Mouse (Mus musculus) cerebellum, adult 2 months (tissue): ENCODE measurements around the gene Cfap54.

ENCODE experiments used
- CTCF ChIP-seq: fragments of 200-500 bp; IDR thresholded peaks from 2 replicates; pipeline ENCODE4 v1.5.1; 2011; ENCODE audit warnings: low read depth, mild to moderate bottlenecking, control low read depth, low read length, moderate library complexity, borderline replicate concordance; ENCODE audit not compliant: insufficient read depth
- POLR2A ChIP-seq: fragments of 200-500 bp; IDR thresholded peaks from 2 replicates; pipeline ENCODE4 v1.6.1; 2011; ENCODE audit warnings: low read length, control low read depth, borderline replicate concordance; ENCODE audit not compliant: insufficient read depth

DNA sequence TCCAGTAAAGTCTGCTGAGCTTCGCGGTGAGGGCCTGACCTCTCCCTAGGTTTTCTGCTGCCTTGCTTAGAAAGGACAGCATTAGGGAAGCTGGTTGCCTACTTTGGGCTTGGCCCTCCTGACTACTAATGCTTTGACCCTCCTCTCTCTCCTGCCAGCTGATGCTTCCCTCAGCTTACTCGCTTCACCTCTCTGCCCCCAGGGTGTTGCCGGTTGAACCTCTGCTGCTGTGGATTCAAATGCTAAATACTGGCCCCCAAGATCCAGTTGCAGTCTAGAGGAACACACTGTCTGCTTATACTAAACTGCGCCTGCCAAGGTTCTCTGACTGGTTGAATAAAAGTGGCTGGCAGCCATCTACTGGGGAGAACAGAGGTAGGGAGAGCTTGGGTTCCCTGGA, 263.2 kb downstream of the Cfap54 start:
- no peak for TF ChIP-seq CTCF
- no peak for TF ChIP-seq POLR2A
